Mouse (Mus musculus): Measurements from ENCODE around the gene Lce3b.

Gene Lce3b

GRCm38 (mm10) chr3:92932679-92933078, at the start of gene Lce3b:
TSS of gene Lce3b (plus strand) at chr3:92932979.
- DNase-seq: no peak

GRCm38 (mm10) chr3:92894063-92894462, 38.7 kb upstream of the Lce3b start:
- DNase-seq: no peak

GRCm38 (mm10) chr3:92894489-92894888, 38.3 kb upstream of the Lce3b start:
- no peak for DNase-seq

GRCm38 (mm10) chr3:92902992-92903391, 29.8 kb upstream of the Lce3b start:
- DNase-seq: no peak

GRCm38 (mm10) chr3:92903640-92904039, 29.1 kb upstream of the Lce3b start:
- no peak for DNase-seq

- no peak for DNase-seq
Observed at GRCm38 (mm10) chr3:92905182-92905581, 27.6 kb upstream of the Lce3b start.

DNA sequence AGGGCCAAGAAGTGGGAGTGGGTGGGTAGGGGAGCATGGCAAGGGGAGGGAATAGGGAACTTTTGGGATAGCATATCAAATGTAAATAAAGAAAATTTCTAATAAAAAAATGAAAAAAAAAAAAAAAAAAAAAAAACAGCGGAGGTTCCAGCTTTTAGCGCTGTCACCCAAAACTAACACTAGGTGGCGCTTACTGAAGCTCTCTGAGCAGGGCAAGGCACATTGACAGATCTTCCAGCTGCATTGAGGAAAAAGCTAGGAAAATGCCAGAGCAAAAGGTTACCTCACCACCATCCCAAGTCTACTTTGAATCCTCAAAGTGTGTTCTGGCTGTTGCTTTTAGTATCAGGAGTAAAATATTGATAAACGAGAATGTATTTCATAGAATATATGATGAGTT, 25.2 kb upstream of the Lce3b start:
- DNase-seq: no peak

DNA sequence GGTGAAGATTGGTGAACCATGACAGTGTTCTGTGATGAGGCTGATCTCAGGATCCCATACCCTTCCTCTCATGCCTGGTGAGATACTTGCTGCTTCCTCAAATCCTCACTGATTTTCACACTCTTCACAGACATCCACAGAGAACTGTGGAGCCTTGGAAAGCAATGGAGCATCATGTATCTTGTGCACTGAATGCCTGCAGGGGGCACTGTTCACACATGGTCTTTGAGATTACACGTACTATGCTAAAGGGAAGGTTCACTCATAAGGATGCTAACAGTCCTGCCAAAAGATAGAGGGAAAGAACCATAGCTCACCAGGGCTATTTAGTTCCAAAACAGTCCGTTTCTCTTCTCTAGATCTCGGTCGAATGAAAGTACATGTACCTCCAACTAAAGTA, 12.4 kb upstream of the Lce3b start:
- no peak for DNase-seq

- no peak for DNase-seq
Observed at GRCm38 (mm10) chr3:92926130-92926529, 6.6 kb upstream of the Lce3b start, which contains the start of gene Lce3a. TSS of gene Lce3a (minus strand) at chr3:92926230.

GRCm38 (mm10) chr3:92944186-92944585, 11.4 kb downstream of the Lce3b start, which contains the start of gene Lce3c:
TSS of gene Lce3c (plus strand) at chr3:92944486.
- DNase-seq: no peak

DNA sequence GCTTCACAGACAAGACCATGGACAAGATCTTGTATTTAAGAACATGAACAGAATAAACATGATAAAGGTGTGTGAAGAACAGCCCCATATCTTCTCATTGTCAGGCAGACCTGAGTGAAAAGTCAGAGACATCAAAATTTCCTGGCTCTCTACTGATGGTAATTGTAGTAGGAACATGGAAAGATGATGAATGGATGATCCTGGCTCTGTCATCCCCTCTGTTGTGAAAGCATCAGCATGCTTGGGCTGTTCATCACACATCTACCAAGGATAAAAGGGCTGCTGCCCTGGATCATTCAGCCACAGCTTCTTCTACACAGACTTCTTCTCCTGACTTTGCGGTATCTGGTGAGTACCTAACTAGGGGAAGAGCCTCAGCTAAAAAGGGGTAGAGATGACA, 24.3 kb downstream of the Lce3b start, which contains the start of gene Lce3d:
Lce3d (plus strand) TSS at position 301 of the 400 bp plus-strand sequence.
- no peak for DNase-seq

GRCm38 (mm10) chr3:92966761-92967160, 34.0 kb downstream of the Lce3b start, which contains the start of gene Lce3e:
TSS of gene Lce3e (plus strand) at chr3:92967061.
- DNase-seq: no peak

GRCm38 (mm10) chr3:92978484-92978883, 45.7 kb downstream of the Lce3b start:
- DNase-seq: no peak
